Mouse (Mus musculus): ENCODE results near the gene Nucb1.
"Not testable (repeated sequence)": the region's sequence is repeated elsewhere in the genome, so short reads cannot be mapped to it uniquely, and the experiment has no call there.

- TF ChIP-seq CTCF (IDR thresholded peaks at IDR 0.05; ENCODE audit: control insufficient read depth, insufficient read depth, insufficient read length); USF1 (IDR thresholded peaks at IDR 0.05; ENCODE audit: low read depth): not testable (repeated sequence)
These were observed 6.6 kb upstream of the Nucb1 start for GRCm38 (mm10) chr7:45516846-45517245.
